Mouse (Mus musculus) embryonic facial prominence, embryonic 15.5 days (tissue): Measurements from ENCODE around the gene Calhm2. TPM values are rescaled to one million over a fixed set of nuclear protein-coding genes. Genes with fewer than 3 reads are reported as not detected.
"Not testable (repeated sequence)": the region's sequence is repeated elsewhere in the genome, so short reads cannot be mapped to it uniquely, and the experiment has no call there.

ENCODE experiments used
- ATAC-seq: fragments of 200-750 bp; cut with Nextera tagmentation; 2 replicates; pipeline ENCODE4 v1.8.0; 2017; ENCODE audit warnings: low read depth, moderate TSS enrichment; ENCODE audit not compliant: insufficient number of reproducible peaks, low FRiP score, low TSS enrichment
- H3K27ac ChIP-seq: fragments of 300-500 bp; sonication (generic); replicated peaks from 2 replicates; pipeline ENCODE4 v1.5.1; 2015; ENCODE audit warnings: mild to moderate bottlenecking, inconsistent platforms
- H3K27me3 ChIP-seq: fragments of 300-500 bp; sonication (generic); 2 replicates; pipeline ENCODE4 v1.6.1; 2015; ENCODE audit warnings: inconsistent platforms
- H3K36me3 ChIP-seq: fragments of 300-500 bp; sonication (generic); 2 replicates; pipeline ENCODE4 v1.6.1; 2015; ENCODE audit warnings: mild to moderate bottlenecking, inconsistent platforms
- H3K4me1 ChIP-seq: fragments of 300-500 bp; sonication (generic); 2 replicates; pipeline ENCODE4 v1.6.1; 2015; ENCODE audit warnings: inconsistent platforms
- H3K4me2 ChIP-seq: fragments of 300-500 bp; sonication (generic); replicated peaks from 2 replicates; pipeline ENCODE4 v1.6.1; 2015; ENCODE audit warnings: mild to moderate bottlenecking, inconsistent platforms
- H3K4me3 ChIP-seq: fragments of 300-500 bp; sonication (generic); replicated peaks from 2 replicates; pipeline ENCODE4 v1.5.1; 2015; ENCODE audit warnings: mild to moderate bottlenecking, inconsistent platforms
- H3K9ac ChIP-seq: fragments of 300-500 bp; sonication (generic); 2 replicates; pipeline ENCODE4 v1.6.1; 2015; ENCODE audit warnings: inconsistent platforms
- H3K9me3 ChIP-seq: fragments of 300-500 bp; sonication (generic); replicated peaks from 2 replicates; pipeline ENCODE4 v1.6.1; 2016; ENCODE audit warnings: inconsistent platforms
- WGBS: fragments of 180-500 bp; shearing (Covaris S2); methylation state at CpG from one replicate; pipeline ENCODE4 v1.1.7; 2015; 5-methylcytosine and 5-hydroxymethylcytosine counted together
- polyA plus RNA-seq: library from polyadenylated mRNA; unstranded; fragments of >200 nt; fragmentation: Nextera tagmentation; extraction: Ambion mirVana; gene quantifications from 2 replicates; pipeline ENCODE4 v1.2.1, GENCODE M21; 2015

Calhm2 gene
- polyA plus RNA-seq, 1 experiment from 2014 or later = 11.9 TPM

GRCm38 (mm10) chr19:47149854-47150253, 11.8 kb upstream of the Calhm2 start:
- H3K27ac ChIP-seq = no peak overlapping the region
- H3K27me3 ChIP-seq = 0 out of 2 replicates have a peak, but pooled peaks cover 10% of the 10 kb centered on the region
- no peak overlapping the region for H3K4me3 ChIP-seq
- peaks cover 7% of the 10 kb centered on the region for H3K4me1 ChIP-seq
- H3K4me2 ChIP-seq = no peak overlapping the region
- WGBS = 21% methylated on average over 4 of the region's 4 CpGs
- ATAC-seq = no peak
- H3K9ac ChIP-seq = no peak overlapping the region
- H3K9me3 ChIP-seq = no peaks in the 10 kb centered on the region
- H3K36me3 ChIP-seq = no peaks in the 10 kb centered on the region

DNA sequence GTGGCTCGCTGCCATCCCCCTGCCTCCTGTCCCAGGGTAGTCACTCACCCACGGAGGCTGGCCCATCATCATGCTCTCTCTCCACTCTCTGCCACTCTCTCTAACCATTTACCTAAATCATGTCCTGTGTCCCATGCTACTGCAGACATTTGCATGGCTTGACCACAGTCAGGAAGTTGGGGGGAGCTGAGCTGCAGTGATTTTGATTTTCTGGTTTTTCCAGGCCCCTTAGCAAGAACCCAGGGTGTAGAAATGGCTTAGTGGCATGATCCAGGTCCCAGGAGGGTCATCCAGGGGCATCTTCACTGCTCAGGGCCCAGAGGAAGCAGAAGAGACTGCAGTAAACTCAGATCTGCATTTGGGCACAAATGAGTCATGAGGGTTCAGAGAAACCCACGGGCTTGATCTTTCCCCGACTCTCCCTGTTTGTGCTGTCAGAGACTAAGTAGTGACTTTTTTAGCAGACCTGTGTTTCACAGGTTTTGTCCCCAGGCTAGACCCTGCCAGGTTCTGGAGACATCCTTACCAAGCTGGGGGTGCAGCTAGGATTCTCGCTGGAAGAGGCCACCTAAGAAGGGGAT, 10.3 kb upstream of the Calhm2 start:
- WGBS = 69% methylated on average over 5 of the region's 5 CpGs
- H3K9ac ChIP-seq = no peak overlapping the region
- no peak overlapping the region for H3K27ac ChIP-seq
- peaks cover 7% of the 10 kb centered on the region for H3K4me1 ChIP-seq
- no peak overlapping the region for H3K4me3 ChIP-seq
- H3K4me2 ChIP-seq = no peak overlapping the region
- 0 out of 2 replicates have a peak, but pooled peaks cover 10% of the 10 kb centered on the region for H3K27me3 ChIP-seq
- no peaks in the 10 kb centered on the region for H3K9me3 ChIP-seq
- H3K36me3 ChIP-seq = no peaks in the 10 kb centered on the region
- ATAC-seq = no peak

DNA sequence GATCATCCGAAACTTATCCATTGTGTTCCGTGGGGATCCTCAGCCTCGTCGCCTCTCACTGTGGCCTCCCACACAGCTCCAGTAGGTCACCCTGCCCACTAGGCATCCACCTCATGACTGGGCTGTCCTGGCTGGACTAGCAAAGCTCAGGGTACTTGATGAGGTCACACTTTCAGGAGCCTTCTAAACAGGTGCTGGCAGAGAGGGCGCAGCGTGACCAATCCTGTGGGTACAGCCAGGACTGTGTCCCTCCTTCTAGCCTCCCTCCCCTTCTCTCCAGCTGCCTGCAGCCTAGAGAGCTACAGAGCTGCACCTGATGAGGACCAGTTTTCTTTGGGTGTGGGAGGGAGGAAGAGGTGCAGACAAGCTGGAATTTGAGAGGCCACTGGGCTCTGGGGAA, 6.1 kb upstream of the Calhm2 start, which contains the start of gene Calhm1:
Gene Calhm1 (minus strand): TSS at position 101 of the 400 bp plus-strand sequence.
- H3K4me1 ChIP-seq = peaks cover 5% of the 10 kb centered on the region
- no peaks in the 10 kb centered on the region for H3K36me3 ChIP-seq
- no peak within 1 kb of the TSS for H3K4me3 ChIP-seq
- no peaks in the 10 kb centered on the region for H3K9me3 ChIP-seq
- H3K27me3 ChIP-seq = no peaks in the 10 kb centered on the region
- no peak within 1 kb of the TSS for H3K27ac ChIP-seq
- WGBS = 88% methylated on average over 6 of the region's 6 CpGs
- H3K9ac ChIP-seq = no peak within 1 kb of the TSS
- ATAC-seq = no peak
- H3K4me2 ChIP-seq = no peak within 1 kb of the TSS

GRCm38 (mm10) chr19:47142438-47142837, 4.3 kb upstream of the Calhm2 start:
- no peak for ATAC-seq
- Histone ChIP-seq H3K27me3 (no peaks in the 10 kb centered on the region), H3K4me2 (no peak overlapping the region), H3K4me3 (no peak overlapping the region), H3K4me1 (peaks cover 23% of the 10 kb centered on the region), H3K9me3 (no peaks in the 10 kb centered on the region), H3K36me3 (no peaks in the 10 kb centered on the region), H3K27ac (no peak overlapping the region), H3K9ac (no peak overlapping the region)
- WGBS = 69% methylated on average over 6 of the region's 6 CpGs

DNA sequence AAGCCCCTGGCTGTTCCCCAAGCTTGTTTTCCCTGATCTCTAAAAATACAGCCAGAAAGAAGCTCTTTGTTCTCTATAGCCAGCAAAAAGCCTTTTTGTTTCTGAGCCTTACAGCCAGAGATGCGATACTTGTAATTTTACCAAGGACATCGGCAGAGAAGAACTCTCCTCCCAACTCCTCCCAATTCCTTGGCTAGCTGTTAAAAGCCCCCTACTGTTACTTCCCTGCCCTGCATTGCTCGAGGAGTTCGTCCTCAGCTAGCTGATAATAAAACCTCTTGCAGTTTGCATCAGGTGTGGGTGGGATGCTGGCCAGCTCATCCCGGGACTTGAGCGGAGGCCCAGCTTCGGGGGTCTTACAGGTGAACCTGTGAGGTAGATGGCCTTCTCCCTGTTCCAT, 1.5 kb upstream of the Calhm2 start:
- 37% methylated on average over 7 of the region's 7 CpGs for WGBS
- not testable (repeated sequence) for H3K36me3 ChIP-seq, ATAC-seq, H3K4me2 ChIP-seq, H3K9ac ChIP-seq, H3K27me3 ChIP-seq, H3K9me3 ChIP-seq, H3K27ac ChIP-seq, H3K4me3 ChIP-seq
- H3K4me1 ChIP-seq = peaks cover 42% of the 10 kb centered on the region

- Histone ChIP-seq H3K4me2 (peak overlapping the region; percentile 72), H3K9me3 (no peaks in the 10 kb centered on the region), H3K9ac (peak overlapping the region; percentile 70), H3K27me3 (no peaks in the 10 kb centered on the region), H3K36me3 (peaks cover 29% of the 10 kb centered on the region), H3K27ac (peak overlapping the region; percentile 92), H3K4me3 (peak overlapping the region; percentile 51), H3K4me1 (peaks cover 42% of the 10 kb centered on the region)
- ATAC-seq = no peak
- WGBS = 13% methylated on average over 6 of the region's 6 CpGs
Observed at GRCm38 (mm10) chr19:47137051-47137581, 978 bp downstream of the Calhm2 start.

- 80% methylated on average over 5 of the region's 5 CpGs for WGBS
- H3K27ac ChIP-seq = 0 out of 2 replicates have a peak overlapping the region, but pooled peaks have one; percentile 92
Observed at GRCm38 (mm10) chr19:47136170-47136569, 1.9 kb downstream of the Calhm2 start.

DNA sequence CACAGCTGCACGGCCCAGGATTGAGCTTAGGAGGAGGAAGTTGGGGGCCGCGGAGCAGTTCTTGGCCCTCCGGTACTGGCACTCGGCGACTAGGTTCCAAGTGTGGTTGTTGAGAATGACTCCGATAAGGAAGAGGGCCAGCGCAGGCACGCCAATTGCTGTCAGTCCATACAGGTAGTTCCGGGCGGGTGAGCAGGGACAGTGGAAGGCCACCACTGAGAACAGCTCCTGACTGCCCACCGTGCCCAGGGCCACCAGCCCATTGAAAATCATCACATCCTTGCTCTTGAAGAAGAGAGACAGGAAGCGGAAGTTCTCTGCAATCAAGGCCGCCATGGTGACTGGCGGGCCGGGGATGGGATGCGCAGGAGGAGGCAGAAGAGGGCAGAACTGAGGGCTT, 2.5 kb downstream of the Calhm2 start:
- 91% methylated on average over 17 of the region's 17 CpGs for WGBS
- Histone ChIP-seq H3K9me3 (no peaks in the 10 kb centered on the region), H3K4me2 (no peak overlapping the region), H3K4me3 (no peak overlapping the region), H3K27me3 (no peaks in the 10 kb centered on the region), H3K4me1 (peaks cover 42% of the 10 kb centered on the region), H3K27ac (no peak overlapping the region), H3K9ac (no peak overlapping the region), H3K36me3 (peaks cover 43% of the 10 kb centered on the region)
- no peak for ATAC-seq

More at GRCm38 (mm10) chr19:47136170-47136569, 1.9 kb downstream of the Calhm2 start:
- Histone ChIP-seq H3K9me3 (no peaks in the 10 kb centered on the region), H3K36me3 (peaks cover 38% of the 10 kb centered on the region), H3K4me2 (peak overlapping the region; percentile 72; the same call in 1 of the 2 replicates), H3K27me3 (no peaks in the 10 kb centered on the region), H3K9ac (no peak overlapping the region), H3K4me1 (peaks cover 42% of the 10 kb centered on the region), H3K4me3 (peak overlapping the region; percentile 51; the same call in 1 of the 2 replicates)
- no peak for ATAC-seq

DNA sequence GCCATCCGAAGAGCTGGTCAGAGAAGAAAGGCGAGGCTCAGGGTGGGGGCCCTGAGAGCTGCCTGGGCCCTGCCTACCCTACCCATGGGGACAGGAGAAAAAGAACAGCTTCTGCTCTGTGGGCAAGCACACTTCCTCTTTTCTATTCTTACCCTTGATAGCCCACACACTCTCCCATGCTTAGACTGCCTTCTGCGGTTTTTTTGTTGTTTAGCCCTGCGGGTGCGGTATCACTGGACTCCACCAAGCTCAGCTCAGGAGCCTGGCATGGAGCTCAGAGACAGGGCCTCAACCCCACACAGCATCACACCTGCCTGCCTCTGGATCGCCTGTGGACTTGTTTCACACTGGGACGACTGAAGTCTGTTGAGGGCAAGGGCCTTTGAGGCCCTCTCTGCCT, 4.9 kb downstream of the Calhm2 start:
- no peak overlapping the region for H3K27ac ChIP-seq
- no peak overlapping the region for H3K9ac ChIP-seq
- ATAC-seq = no peak
- peaks cover 67% of the 10 kb centered on the region for H3K36me3 ChIP-seq
- H3K9me3 ChIP-seq = no peaks in the 10 kb centered on the region
- WGBS = 90% methylated on average over 7 of the region's 7 CpGs
- H3K27me3 ChIP-seq = no peaks in the 10 kb centered on the region
- H3K4me2 ChIP-seq = no peak overlapping the region
- peaks cover 26% of the 10 kb centered on the region for H3K4me1 ChIP-seq
- no peak overlapping the region for H3K4me3 ChIP-seq

DNA sequence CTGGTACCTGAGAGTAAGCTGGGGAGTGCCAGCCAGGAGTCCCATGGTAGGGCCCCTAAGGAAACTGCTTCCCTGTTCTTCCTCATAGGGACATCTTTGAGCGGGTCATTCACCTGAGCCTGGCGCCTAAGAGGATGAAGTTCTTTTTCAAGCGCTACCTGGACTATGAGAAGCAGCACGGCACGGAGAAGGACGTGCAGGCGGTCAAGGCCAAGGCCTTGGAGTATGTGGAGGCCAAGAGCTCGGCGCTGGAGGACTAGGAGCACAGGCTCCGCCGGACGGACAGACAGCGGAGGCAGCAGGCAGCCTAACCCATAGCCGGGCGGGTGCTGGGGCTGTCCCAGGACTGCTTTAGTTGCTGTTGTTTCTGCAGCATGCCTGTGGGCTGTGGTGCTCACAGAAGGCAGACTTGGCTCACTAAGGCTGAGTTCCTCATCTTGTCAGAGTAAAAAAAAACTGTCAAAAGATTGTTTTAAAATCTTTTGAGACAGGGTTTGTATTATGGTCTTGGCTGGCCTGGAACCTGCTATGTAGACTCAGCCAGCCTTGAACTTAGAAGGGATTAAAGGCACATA, 7.5 kb downstream of the Calhm2 start:
- peaks cover 1% of the 10 kb centered on the region for H3K4me1 ChIP-seq
- no peak overlapping the region for H3K4me2 ChIP-seq
- peaks cover 90% of the 10 kb centered on the region for H3K36me3 ChIP-seq
- no peaks in the 10 kb centered on the region for H3K9me3 ChIP-seq
- no peaks in the 10 kb centered on the region for H3K27me3 ChIP-seq
- ATAC-seq = no peak
- no peak overlapping the region for H3K9ac ChIP-seq
- no peak overlapping the region for H3K4me3 ChIP-seq
- no peak overlapping the region for H3K27ac ChIP-seq
- 93% methylated on average over 15 of the region's 15 CpGs for WGBS

DNA sequence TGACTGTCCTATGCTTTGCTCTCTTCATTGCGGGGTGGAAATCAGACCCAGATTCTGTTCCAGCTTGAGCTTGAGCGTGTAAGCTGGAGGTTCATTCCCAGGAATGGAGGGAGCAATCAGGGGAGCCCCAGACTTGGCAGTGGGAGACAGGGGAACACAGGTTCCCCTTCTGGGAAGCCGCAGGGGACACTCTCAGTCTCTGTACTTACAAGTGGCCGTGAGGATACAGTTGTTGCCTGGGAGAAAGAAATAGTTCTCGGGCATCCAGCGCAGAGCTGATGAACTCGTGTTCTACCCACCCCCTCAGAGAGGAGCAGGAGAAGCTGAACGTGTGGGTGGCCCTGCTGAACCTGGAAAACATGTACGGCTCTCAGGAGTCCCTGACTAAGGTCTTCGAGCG, 9.3 kb downstream of the Calhm2 start:
- H3K27ac ChIP-seq = no peak overlapping the region
- peaks cover 93% of the 10 kb centered on the region for H3K36me3 ChIP-seq
- H3K9ac ChIP-seq = no peak overlapping the region
- no peaks in the 10 kb centered on the region for H3K4me1 ChIP-seq
- no peak for ATAC-seq
- no peak overlapping the region for H3K4me3 ChIP-seq
- no peaks in the 10 kb centered on the region for H3K27me3 ChIP-seq
- no peaks in the 10 kb centered on the region for H3K9me3 ChIP-seq
- WGBS = 89% methylated on average over 11 of the region's 11 CpGs
- no peak overlapping the region for H3K4me2 ChIP-seq
